Mouse (Mus musculus) forebrain, embryonic 10.5 days (tissue): Measurements from ENCODE around the gene Lingo1. TPM values are rescaled to one million over a fixed set of nuclear protein-coding genes. Genes with fewer than 3 reads are reported as not detected.

ENCODE experiments used
- DNase-seq: peaks from one replicate; pipeline ENCODE4 v3.0.0-alpha.2; 2017; ENCODE audit warnings: low spot score; ENCODE audit errors: extremely low spot score
- H3K27ac ChIP-seq: fragments of 300-500 bp; sonication (generic); 2 replicates; pipeline ENCODE4 v1.5.1; 2016; ENCODE audit warnings: mild to moderate bottlenecking
- H3K27me3 ChIP-seq: fragments of 300-500 bp; sonication (generic); 2 replicates; pipeline ENCODE4 v1.6.1; 2016; ENCODE audit warnings: mild to moderate bottlenecking; ENCODE audit not compliant: poor library complexity, severe bottlenecking
- H3K36me3 ChIP-seq: fragments of 300-500 bp; sonication (generic); replicated peaks from 2 replicates; pipeline ENCODE4 v1.6.1; 2016; ENCODE audit warnings: mild to moderate bottlenecking, moderate library complexity
- H3K4me1 ChIP-seq: fragments of 300-500 bp; sonication (generic); 2 replicates; pipeline ENCODE4 v1.6.1; 2016
- H3K4me3 ChIP-seq: fragments of 300-500 bp; sonication (generic); 2 replicates; pipeline ENCODE4 v1.5.1; 2016; ENCODE audit warnings: mild to moderate bottlenecking, moderate library complexity
- H3K9me3 ChIP-seq: fragments of 300-500 bp; sonication (generic); 2 replicates; pipeline ENCODE4 v1.6.1; 2016; ENCODE audit warnings: mild to moderate bottlenecking, moderate library complexity
- WGBS: fragments of 180-500 bp; shearing (Covaris S2); methylation state at CpG from one replicate; pipeline ENCODE4 v1.1.7; 2016; 5-methylcytosine and 5-hydroxymethylcytosine counted together
- polyA plus RNA-seq: library from polyadenylated mRNA; unstranded; fragments of >200 nt; fragmentation: Nextera tagmentation; extraction: Ambion mirVana; gene quantifications from 2 replicates; pipeline ENCODE4 v1.2.1, GENCODE M21; 2016

Lingo1 gene
- polyA plus RNA-seq, 1 experiment from 2014 or later, result 0.74 TPM

GRCm38 (mm10) chr9:56738261-56739171 is 57.8 kb downstream of the Lingo1 start:
- Histone ChIP-seq H3K4me1 (no peaks in the 10 kb centered on the region), H3K27me3 (peaks cover 22% of the 10 kb centered on the region; the same call in 1 of the 2 replicates), H3K4me3 (no peak overlapping the region), H3K36me3 (no peaks in the 10 kb centered on the region), H3K9me3 (no peaks in the 10 kb centered on the region), H3K27ac (no peak overlapping the region)
- peak; percentile 64 for DNase-seq
- 48% methylated on average over 9 of the region's 9 CpGs for WGBS

DNA sequence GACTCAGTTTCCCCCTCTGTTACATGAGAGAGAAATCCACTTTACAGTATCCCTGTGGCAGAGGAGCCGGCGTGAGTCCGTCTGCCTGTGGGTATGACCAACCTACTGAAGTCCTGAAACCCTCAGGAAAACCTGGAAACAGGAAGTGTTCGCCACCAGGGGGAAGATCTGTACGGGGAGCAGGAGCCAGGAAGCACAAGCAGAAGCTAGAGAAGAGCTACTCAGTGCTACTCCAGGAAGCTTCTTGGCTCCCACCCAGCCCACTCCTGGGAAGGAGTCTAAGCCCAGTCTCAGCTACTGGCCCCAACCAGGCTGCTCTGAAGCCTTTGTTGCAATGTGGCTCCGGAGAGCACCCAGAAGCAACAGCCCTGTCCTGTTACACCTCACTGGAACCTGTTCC is 61.9 kb downstream of the Lingo1 start:
- 80% methylated on average over 6 of the region's 6 CpGs for WGBS
- no peak for DNase-seq
- Histone ChIP-seq H3K4me3 (no peak overlapping the region), H3K27me3 (no peaks in the 10 kb centered on the region), H3K4me1 (peaks cover 5% of the 10 kb centered on the region), H3K36me3 (no peaks in the 10 kb centered on the region), H3K27ac (no peak overlapping the region), H3K9me3 (no peaks in the 10 kb centered on the region)

- WGBS, result 56% methylated on average over 2 of the region's 2 CpGs
- Histone ChIP-seq H3K27me3 (peaks cover 14% of the 10 kb centered on the region; the same call in 1 of the 2 replicates), H3K9me3 (no peaks in the 10 kb centered on the region), H3K4me3 (no peak overlapping the region), H3K36me3 (no peaks in the 10 kb centered on the region), H3K4me1 (peaks cover 23% of the 10 kb centered on the region), H3K27ac (no peak overlapping the region)
- no peak for DNase-seq
Observed at GRCm38 (mm10) chr9:56730997-56731396, 65.3 kb downstream of the Lingo1 start.

DNA sequence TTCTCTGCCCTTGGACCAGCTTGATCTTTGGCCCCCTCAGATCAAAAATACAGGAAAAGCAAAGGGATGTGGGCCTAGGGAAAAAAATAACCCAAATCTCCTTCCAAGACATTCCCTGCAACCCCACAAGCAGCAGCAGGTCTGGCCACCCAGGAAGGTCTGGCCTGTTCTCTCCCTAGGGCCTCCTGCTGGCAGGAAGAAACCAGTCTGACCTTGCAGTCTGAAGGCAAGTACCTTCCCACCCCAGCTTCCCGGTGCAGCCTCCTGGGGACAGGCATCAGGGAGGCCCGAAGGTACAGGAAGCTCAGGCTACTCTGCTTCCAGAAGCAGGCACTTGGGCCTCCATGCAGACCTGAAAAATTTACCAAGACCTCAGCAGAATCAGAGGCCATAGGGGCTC is 67.1 kb downstream of the Lingo1 start:
- 44% methylated on average over 2 of the region's 2 CpGs for whole genome bisulfite sequencing
- DNase-seq, result no peak
- Histone ChIP-seq H3K4me3 (no peak overlapping the region), H3K36me3 (no peaks in the 10 kb centered on the region), H3K27ac (no peak overlapping the region), H3K9me3 (no peaks in the 10 kb centered on the region), H3K27me3 (peaks cover 14% of the 10 kb centered on the region; the same call in 1 of the 2 replicates), H3K4me1 (peaks cover 25% of the 10 kb centered on the region)

DNA sequence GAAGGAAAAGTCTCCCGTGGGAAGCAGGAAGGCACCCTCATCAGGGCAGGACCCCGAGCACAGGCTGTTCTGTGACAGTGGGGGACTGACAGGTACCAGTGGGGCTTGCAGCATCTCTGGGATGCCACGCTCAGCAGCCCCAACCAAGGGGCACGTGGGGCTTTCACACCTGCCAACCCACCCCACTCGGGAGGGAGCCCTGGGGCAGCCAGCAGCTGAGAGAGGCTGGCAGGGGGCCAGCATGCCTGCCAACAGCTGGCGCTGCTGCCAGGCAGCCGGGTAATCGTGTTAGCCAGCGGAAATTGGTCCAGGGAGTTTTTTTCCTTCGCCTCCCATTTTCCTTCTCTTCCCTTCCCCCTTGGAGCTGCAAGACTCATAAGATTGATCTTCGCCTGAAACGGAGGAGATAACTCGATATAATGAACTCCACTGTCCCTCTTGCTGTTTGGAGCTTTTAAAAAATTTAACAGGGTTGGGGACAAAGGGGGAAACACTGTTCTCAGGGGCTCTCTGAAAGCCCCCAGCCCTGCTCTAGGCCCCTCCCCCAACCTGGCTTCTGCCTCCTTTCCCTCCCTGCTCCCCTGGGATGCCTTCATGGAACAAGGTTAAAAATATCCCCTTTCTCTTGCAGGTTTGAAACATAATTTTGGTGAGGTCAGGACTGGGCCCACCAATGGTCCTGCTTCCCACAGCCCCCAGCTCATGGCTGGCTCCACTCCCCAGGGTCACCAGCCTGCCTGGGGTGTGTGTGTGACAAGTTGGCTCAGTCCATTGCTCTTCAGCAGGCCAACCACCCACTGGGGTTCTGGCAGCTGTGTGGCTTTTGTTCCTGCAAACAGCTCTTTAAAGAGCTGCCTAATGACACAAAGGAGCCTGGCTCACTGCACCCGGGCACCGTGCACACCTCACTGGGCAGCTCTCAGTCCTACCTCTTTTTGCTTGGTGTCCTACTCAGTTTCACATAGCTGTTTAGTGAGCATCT is 68.3 kb downstream of the Lingo1 start:
- H3K4me3 ChIP-seq, result no peak overlapping the region
- WGBS, result 61% methylated on average over 15 of the region's 15 CpGs
- DNase-seq, result no peak
- no peaks in the 10 kb centered on the region for H3K36me3 ChIP-seq
- H3K9me3 ChIP-seq, result no peaks in the 10 kb centered on the region
- peak overlapping the region; percentile 13; the same call in 1 of the 2 replicates for H3K27ac ChIP-seq
- peaks cover 33% of the 10 kb centered on the region for H3K4me1 ChIP-seq
- H3K27me3 ChIP-seq, result peaks cover 14% of the 10 kb centered on the region

- DNase-seq, result peak; percentile 26
- peaks cover 33% of the 10 kb centered on the region for H3K4me1 ChIP-seq
- H3K36me3 ChIP-seq, result no peaks in the 10 kb centered on the region
- no peak overlapping the region for H3K4me3 ChIP-seq
- 32% methylated on average over 2 of the region's 2 CpGs for WGBS
- H3K27ac ChIP-seq, result no peak overlapping the region
- H3K27me3 ChIP-seq, result peaks cover 14% of the 10 kb centered on the region
- H3K9me3 ChIP-seq, result no peaks in the 10 kb centered on the region
Observed at GRCm38 (mm10) chr9:56725814-56726213, 70.5 kb downstream of the Lingo1 start.

DNA sequence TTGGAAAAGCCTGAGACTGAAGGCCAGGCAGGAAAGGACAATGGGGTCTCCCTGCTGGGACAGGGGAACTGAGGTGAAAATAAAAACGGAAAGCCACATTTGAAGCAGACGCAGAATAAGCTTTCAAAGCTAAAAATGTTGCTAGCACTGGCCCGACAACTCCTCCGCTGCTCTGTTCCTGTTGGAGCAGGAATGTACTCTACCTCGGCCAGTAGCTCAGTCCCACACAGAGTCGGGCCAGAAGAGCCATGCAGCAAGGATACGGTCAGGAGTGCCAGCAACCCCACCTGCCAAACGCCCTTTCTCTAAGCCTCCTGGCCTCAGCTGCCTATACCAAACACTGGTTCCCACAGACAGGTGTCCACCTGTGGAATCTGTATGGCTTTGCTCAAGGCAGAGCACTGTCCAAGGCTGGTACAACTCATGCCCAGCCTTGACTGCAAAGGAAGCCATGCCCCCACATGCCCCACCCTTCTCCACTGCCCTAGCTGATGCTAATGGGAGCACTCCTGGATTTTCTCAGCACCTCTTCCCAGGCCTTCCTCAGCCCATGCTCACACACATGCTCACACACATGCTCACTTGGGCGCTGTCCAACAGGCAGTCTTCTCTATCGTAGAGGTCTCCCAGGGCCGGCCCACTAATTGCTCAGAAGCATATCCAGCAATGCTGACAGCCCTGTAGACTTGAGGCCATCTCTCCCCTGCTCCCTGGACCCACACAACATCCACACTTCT is 74.0 kb downstream of the Lingo1 start:
- no peak overlapping the region for H3K27ac ChIP-seq
- DNase-seq, result no peak
- no peak overlapping the region for H3K4me3 ChIP-seq
- peaks cover 6% of the 10 kb centered on the region for H3K27me3 ChIP-seq
- H3K36me3 ChIP-seq, result no peaks in the 10 kb centered on the region
- 77% methylated on average over 11 of the region's 11 CpGs for WGBS
- H3K9me3 ChIP-seq, result no peaks in the 10 kb centered on the region
- H3K4me1 ChIP-seq, result peaks cover 10% of the 10 kb centered on the region; the same call in 1 of the 2 replicates

DNA sequence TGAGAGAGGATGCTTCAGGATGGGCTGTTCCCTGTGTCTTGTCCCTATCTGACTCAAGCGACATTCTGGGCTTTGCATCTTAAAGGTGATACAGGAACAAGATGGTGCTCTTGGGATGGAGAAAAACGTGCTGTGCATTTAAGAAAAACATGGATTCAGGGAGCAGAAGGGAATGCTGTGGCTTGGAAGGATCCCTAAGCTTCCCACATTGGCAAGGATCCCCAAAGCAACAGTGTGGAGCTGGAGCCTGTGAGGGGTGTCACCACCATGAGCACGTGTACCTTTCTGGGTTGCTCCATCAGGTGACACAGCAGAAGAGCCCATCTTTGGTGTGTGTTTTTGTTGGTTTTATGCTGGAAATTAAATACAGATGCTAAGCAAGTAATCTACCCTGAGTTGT is 77.3 kb downstream of the Lingo1 start:
- H3K4me1 ChIP-seq, result peaks cover 6% of the 10 kb centered on the region; the same call in 1 of the 2 replicates
- no peak overlapping the region for H3K27ac ChIP-seq
- no peaks in the 10 kb centered on the region for H3K36me3 ChIP-seq
- no peaks in the 10 kb centered on the region for H3K9me3 ChIP-seq
- H3K4me3 ChIP-seq, result no peak overlapping the region
- DNase-seq, result no peak
- peaks cover 7% of the 10 kb centered on the region for H3K27me3 ChIP-seq
- WGBS, result 72% methylated on average over 3 of the region's 3 CpGs

DNA sequence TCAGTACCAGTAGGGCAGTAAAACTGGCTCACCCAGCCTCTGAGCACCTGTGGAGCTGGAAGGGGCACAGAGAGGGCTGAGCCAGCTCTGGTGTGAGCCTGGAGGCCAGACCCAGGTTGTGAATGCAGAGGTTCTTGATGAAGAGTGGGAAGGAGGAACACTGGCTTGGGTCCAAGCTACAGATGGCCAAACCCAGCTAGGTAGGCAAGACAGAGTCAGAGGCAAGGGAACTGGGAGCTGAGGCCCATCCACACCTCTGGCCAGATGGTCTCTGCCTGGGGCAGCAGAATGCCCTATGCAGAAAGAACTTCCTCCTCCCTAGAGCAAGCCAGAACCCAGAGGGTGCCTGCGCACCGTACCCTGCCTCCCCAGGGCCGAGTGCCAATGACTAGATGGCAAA is 79.7 kb downstream of the Lingo1 start:
- no peaks in the 10 kb centered on the region for H3K36me3 ChIP-seq
- no peaks in the 10 kb centered on the region for H3K4me1 ChIP-seq
- H3K9me3 ChIP-seq, result no peaks in the 10 kb centered on the region
- no peak overlapping the region for H3K27ac ChIP-seq
- WGBS, result 98% methylated on average over 3 of the region's 3 CpGs
- no peak overlapping the region for H3K4me3 ChIP-seq
- DNase-seq, result no peak
- H3K27me3 ChIP-seq, result peaks cover 7% of the 10 kb centered on the region; the same call in 1 of the 2 replicates

- no peaks in the 10 kb centered on the region for H3K9me3 ChIP-seq
- 86% methylated on average over 3 of the region's 3 CpGs for WGBS
- no peak for DNase-seq
- H3K4me1 ChIP-seq, result no peaks in the 10 kb centered on the region
- no peak overlapping the region for H3K27ac ChIP-seq
- H3K36me3 ChIP-seq, result no peaks in the 10 kb centered on the region
- peaks cover 7% of the 10 kb centered on the region; the same call in 1 of the 2 replicates for H3K27me3 ChIP-seq
- no peak overlapping the region for H3K4me3 ChIP-seq
Observed at GRCm38 (mm10) chr9:56716066-56716465, 80.2 kb downstream of the Lingo1 start.

- 85% methylated on average over 1 of the region's 1 CpGs for WGBS
- DNase-seq, result no peak
- no peak overlapping the region for H3K27ac ChIP-seq
- H3K4me1 ChIP-seq, result no peaks in the 10 kb centered on the region
- H3K27me3 ChIP-seq, result peaks cover 7% of the 10 kb centered on the region; the same call in 1 of the 2 replicates
- H3K4me3 ChIP-seq, result no peak overlapping the region
- H3K36me3 ChIP-seq, result no peaks in the 10 kb centered on the region
- no peaks in the 10 kb centered on the region for H3K9me3 ChIP-seq
Observed at GRCm38 (mm10) chr9:56714391-56714790, 81.9 kb downstream of the Lingo1 start.
